Mouse (Mus musculus) limb, embryonic 11.5 days (tissue): Measurements from ENCODE around the gene Ppid. TPM values are rescaled to one million over a fixed set of nuclear protein-coding genes. Genes with fewer than 3 reads are reported as not detected.

Experiments used
- ATAC-seq: fragments of 200-750 bp; cut with Nextera tagmentation; 2 replicates; pipeline ENCODE4 v1.8.0; 2017; ENCODE audit warnings: low read depth; ENCODE audit not compliant: insufficient number of reproducible peaks, low FRiP score, low TSS enrichment
- DNase-seq: peaks from one replicate; pipeline ENCODE4 v3.0.0-alpha.2; 2015; ENCODE audit warnings: low spot score
- H3K27ac ChIP-seq: fragments of 300-500 bp; sonication (generic); replicated peaks from 2 replicates; pipeline ENCODE4 v1.5.1; 2014; ENCODE audit warnings: low read depth, mild to moderate bottlenecking, low read length
- H3K27me3 ChIP-seq: fragments of 300-500 bp; sonication (generic); 2 replicates; pipeline ENCODE4 v1.6.1; 2014; ENCODE audit warnings: mild to moderate bottlenecking, low read length, mixed read lengths; ENCODE audit not compliant: control insufficient read depth, insufficient read depth
- H3K36me3 ChIP-seq: fragments of 300-500 bp; sonication (generic); 2 replicates; pipeline ENCODE4 v1.6.1; 2014; ENCODE audit warnings: mild to moderate bottlenecking, low read length, moderate library complexity, mixed read lengths; ENCODE audit not compliant: control insufficient read depth, insufficient read depth
- H3K4me1 ChIP-seq: fragments of 300-500 bp; sonication (generic); 2 replicates; pipeline ENCODE4 v1.6.1; 2014; ENCODE audit warnings: low read length, mixed read lengths; ENCODE audit not compliant: control insufficient read depth, insufficient read depth
- H3K4me2 ChIP-seq: fragments of 300-500 bp; sonication (generic); 2 replicates; pipeline ENCODE4 v1.6.1; 2014; ENCODE audit warnings: low read depth, mild to moderate bottlenecking, moderate library complexity; ENCODE audit not compliant: severe bottlenecking
- H3K4me3 ChIP-seq: fragments of 300-500 bp; sonication (generic); 2 replicates; pipeline ENCODE4 v1.5.1; 2014; ENCODE audit warnings: low read depth, low read length
- H3K9ac ChIP-seq: fragments of 300-500 bp; sonication (generic); 2 replicates; pipeline ENCODE4 v1.6.1; 2014; ENCODE audit warnings: mild to moderate bottlenecking, low read length
- H3K9me3 ChIP-seq: fragments of 300-500 bp; sonication (generic); 2 replicates; pipeline ENCODE4 v1.6.1; 2016; ENCODE audit warnings: low read length; ENCODE audit not compliant: control insufficient read depth
- WGBS: fragments of 180-500 bp; shearing (Covaris S2); extraction: QIAGEN DNeasy Blood & Tissue Kit; methylation state at CpG from one replicate; pipeline ENCODE4 v1.1.7; 2014; 5-methylcytosine and 5-hydroxymethylcytosine counted together
- polyA plus RNA-seq: library from polyadenylated mRNA; unstranded; fragments of >200 nt; fragmentation: Nextera tagmentation; extraction: Ambion mirVana; gene quantifications from 2 replicates; pipeline ENCODE4 v1.2.1, GENCODE M21; 2014

Ppid gene
- polyA plus RNA-seq, 1 experiment from 2014 or later = 237 TPM

DNA sequence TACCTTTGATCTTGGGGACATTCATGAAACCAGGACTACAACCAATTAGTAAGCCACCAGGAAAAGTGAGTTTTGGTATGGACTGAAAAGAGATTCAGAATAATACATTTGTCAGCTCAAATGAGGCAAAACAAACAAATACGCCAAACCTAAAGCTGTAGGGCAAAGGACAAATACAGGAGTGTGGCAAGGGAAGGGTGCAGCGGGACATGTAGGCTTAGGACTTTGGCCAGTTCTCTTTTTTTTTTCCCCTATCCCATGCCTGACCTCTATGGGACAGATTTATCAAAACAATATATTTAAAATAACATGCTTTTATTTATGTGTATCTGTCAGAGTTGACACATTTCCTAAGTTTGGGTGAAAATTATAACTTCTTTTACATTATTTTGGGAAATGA, 18.7 kb downstream of the Ppid start:
- no peak for DNase-seq
- 92% methylated on average over 2 of the region's 2 CpGs for WGBS
- H3K27me3 ChIP-seq = no peaks in the 10 kb centered on the region
- no peak overlapping the region for H3K4me2 ChIP-seq
- no peak for ATAC-seq
- H3K27ac ChIP-seq = no peak overlapping the region
- H3K9me3 ChIP-seq = no peaks in the 10 kb centered on the region
- H3K9ac ChIP-seq = no peak overlapping the region
- H3K4me1 ChIP-seq = no peaks in the 10 kb centered on the region
- peaks cover 7% of the 10 kb centered on the region; the same call in 1 of the 2 replicates for H3K36me3 ChIP-seq
- H3K4me3 ChIP-seq = no peak overlapping the region

GRCm38 (mm10) chr3:79627484-79628181, 36.5 kb downstream of the Ppid start:
- H3K9me3 ChIP-seq = no peaks in the 10 kb centered on the region
- no peaks in the 10 kb centered on the region for H3K4me1 ChIP-seq
- H3K9ac ChIP-seq = no peak overlapping the region
- 33% methylated on average over 10 of the region's 10 CpGs for WGBS
- H3K27ac ChIP-seq = no peak overlapping the region
- H3K27me3 ChIP-seq = no peaks in the 10 kb centered on the region
- ATAC-seq = no peak
- H3K4me3 ChIP-seq = peak overlapping the region; percentile 67
- H3K36me3 ChIP-seq = peaks cover 10% of the 10 kb centered on the region; the same call in 1 of the 2 replicates
- no peak for DNase-seq
- peak overlapping the region; percentile 77 for H3K4me2 ChIP-seq

GRCm38 (mm10) chr3:79628182-79628560, 37.0 kb downstream of the Ppid start:
- no peak for DNase-seq
- H3K9me3 ChIP-seq = no peaks in the 10 kb centered on the region
- WGBS = under 1% methylated on average over 9 of the region's 9 CpGs
- no peak; the same call in 1 of the 2 replicates for ATAC-seq
- peaks cover 13% of the 10 kb centered on the region; the same call in 1 of the 2 replicates for H3K36me3 ChIP-seq
- peak overlapping the region; percentile 43; the same call in 1 of the 2 replicates for H3K9ac ChIP-seq
- peak overlapping the region; percentile 67 for H3K4me3 ChIP-seq
- no peak overlapping the region for H3K27ac ChIP-seq
- H3K27me3 ChIP-seq = no peaks in the 10 kb centered on the region
- peak overlapping the region; percentile 77 for H3K4me2 ChIP-seq
- H3K4me1 ChIP-seq = no peaks in the 10 kb centered on the region

- DNase-seq (peak; percentile 94), ATAC-seq (peak; percentile 99)
- no peaks in the 10 kb centered on the region for H3K4me1 ChIP-seq
- peaks cover 14% of the 10 kb centered on the region; the same call in 1 of the 2 replicates for H3K36me3 ChIP-seq
- H3K27me3 ChIP-seq = no peaks in the 10 kb centered on the region
- peak within 1 kb of the TSS; percentile 67 for H3K4me3 ChIP-seq
- peak within 1 kb of the TSS; percentile 73 for H3K9ac ChIP-seq
- H3K27ac ChIP-seq = peak within 1 kb of the TSS; percentile 16; the same call in 1 of the 2 replicates
- peak within 1 kb of the TSS; percentile 77 for H3K4me2 ChIP-seq
- H3K9me3 ChIP-seq = no peaks in the 10 kb centered on the region
- WGBS = under 1% methylated on average over 60 of the region's 60 CpGs
Observed at GRCm38 (mm10) chr3:79628561-79629415, 37.6 kb downstream of the Ppid start, which contains the start of gene 4930579G24Rik. TSS of gene 4930579G24Rik (plus strand) at chr3:79629079.

DNA sequence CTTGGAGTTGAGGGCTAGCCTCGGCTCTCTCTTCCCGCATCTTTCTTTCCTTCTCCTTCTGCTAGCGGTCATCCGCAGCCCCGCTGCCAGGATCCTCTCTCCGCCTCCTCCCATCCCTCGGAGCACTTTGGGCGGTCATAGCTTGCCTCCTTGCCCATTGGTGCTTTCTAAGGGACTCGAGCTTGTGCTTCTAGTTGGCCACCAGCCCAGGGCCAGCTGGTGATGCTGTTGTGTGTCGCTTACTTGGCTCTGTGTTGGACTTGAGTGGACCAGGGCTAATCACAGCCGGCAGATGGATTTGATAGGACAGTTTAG, 38.2 kb downstream of the Ppid start, which contains the start of gene Etfdh:
Gene Etfdh (minus strand): TSS at position 85 of the 315 bp plus-strand sequence.
- DNase-seq = peak; percentile 72
- H3K27ac ChIP-seq = peak within 1 kb of the TSS; percentile 16; the same call in 1 of the 2 replicates
- H3K9me3 ChIP-seq = no peaks in the 10 kb centered on the region
- H3K27me3 ChIP-seq = no peaks in the 10 kb centered on the region
- H3K4me1 ChIP-seq = no peaks in the 10 kb centered on the region
- WGBS = under 1% methylated on average over 11 of the region's 11 CpGs
- peak within 1 kb of the TSS; percentile 77 for H3K4me2 ChIP-seq
- peaks cover 14% of the 10 kb centered on the region; the same call in 1 of the 2 replicates for H3K36me3 ChIP-seq
- H3K9ac ChIP-seq = peak within 1 kb of the TSS; percentile 73
- peak within 1 kb of the TSS; percentile 67 for H3K4me3 ChIP-seq
- peak; percentile 35 for ATAC-seq

- 90% methylated on average over 6 of the region's 6 CpGs for WGBS
- no peaks in the 10 kb centered on the region for H3K9me3 ChIP-seq
- H3K27me3 ChIP-seq = no peaks in the 10 kb centered on the region
- ATAC-seq (no peak), DNase-seq (no peak)
- H3K27ac ChIP-seq = no peak overlapping the region
- no peak overlapping the region for H3K4me2 ChIP-seq
- no peak overlapping the region for H3K4me3 ChIP-seq
- H3K4me1 ChIP-seq = no peaks in the 10 kb centered on the region
- H3K36me3 ChIP-seq = no peaks in the 10 kb centered on the region
- H3K9ac ChIP-seq = no peak overlapping the region
Observed at GRCm38 (mm10) chr3:79652129-79652528, 61.0 kb downstream of the Ppid start.

Other genes with a start within 250 kb of the Ppid start
- gene Fnip2, start 23.5 kb upstream of the Ppid start, polyA plus RNA-seq = 5.1 and 6.6 TPM in 2 replicates
- gene 4930579G24Rik, start 37.7 kb downstream of the Ppid start, polyA plus RNA-seq = 36.9 and 38.9 TPM in 2 replicates
- 46.6 and 47.1 TPM in 2 replicates for gene Etfdh, start 38.2 kb downstream of the Ppid start, polyA plus RNA-seq
- gene Rxfp1, start 146.5 kb downstream of the Ppid start, polyA plus RNA-seq = 0.35 and 0.49 TPM in 2 replicates